Mouse (Mus musculus) heart, adult 18-20 months (tissue): ENCODE results near the gene N4bp1. TPM values are rescaled to one million over a fixed set of nuclear protein-coding genes. Genes with fewer than 3 reads are reported as not detected.
A peak's percentile ranks its signal among the peaks of the same experiment; 100 is the strongest.

Experiments used
- DNase-seq, 2 experiments: peaks; one replicate each; pipeline ENCODE4 v3.0.0; 2021 to 2022; ENCODE audit warnings: mixed read lengths in 1 of 2
- total RNA-seq, 2 experiments: library from RNA; stranded (reverse); gene quantifications; 2 replicates each; pipeline ENCODE4 v1.2.3; 2021

N4bp1 gene
- total RNA-seq, 2 experiments from 2014 or later = 16.9 to 17.0 TPM

DNA sequence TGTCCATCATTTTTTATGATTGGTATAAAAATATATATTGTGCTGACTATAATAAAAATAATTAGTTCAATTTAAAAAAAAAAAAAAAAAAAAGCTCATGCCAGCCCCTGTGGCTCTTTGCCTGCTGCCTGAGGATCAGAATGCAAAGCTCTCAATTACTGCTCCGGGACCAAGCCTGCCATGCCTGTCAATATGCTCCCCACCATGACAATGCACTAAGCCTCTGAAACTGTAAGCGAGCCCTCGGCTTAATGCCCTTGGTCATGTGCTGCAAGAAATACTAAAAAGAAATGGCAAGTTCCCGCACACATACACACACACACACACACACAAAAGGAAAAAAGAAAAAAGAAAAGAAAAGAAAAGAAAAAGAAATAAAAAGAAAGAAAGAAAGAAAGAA, 60.3 kb downstream of the N4bp1 start:
- no peak for DNase-seq

DNA sequence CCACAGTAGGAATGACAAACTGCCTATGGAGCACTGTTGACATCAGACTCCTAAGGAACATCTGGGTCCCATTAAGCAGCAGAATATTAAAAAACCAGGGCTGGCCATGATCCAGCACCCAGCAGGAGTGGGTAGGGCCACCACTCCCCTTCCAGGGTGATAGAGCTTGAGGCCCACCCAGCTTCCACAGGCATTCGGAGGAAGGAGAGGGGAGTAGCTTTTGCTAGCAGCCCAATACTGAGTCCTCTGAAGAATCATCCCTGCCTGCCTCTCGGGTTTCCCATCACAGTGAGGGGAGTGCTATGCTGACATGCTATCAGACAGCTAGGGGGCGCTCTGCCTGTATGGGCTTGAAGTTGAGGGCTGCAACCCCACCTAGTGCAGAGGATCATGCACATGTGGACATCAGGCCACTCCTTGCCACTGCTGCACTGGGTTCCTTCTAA, 64.3 kb downstream of the N4bp1 start:
- DNase-seq = peak; percentile 55 to 71

DNA sequence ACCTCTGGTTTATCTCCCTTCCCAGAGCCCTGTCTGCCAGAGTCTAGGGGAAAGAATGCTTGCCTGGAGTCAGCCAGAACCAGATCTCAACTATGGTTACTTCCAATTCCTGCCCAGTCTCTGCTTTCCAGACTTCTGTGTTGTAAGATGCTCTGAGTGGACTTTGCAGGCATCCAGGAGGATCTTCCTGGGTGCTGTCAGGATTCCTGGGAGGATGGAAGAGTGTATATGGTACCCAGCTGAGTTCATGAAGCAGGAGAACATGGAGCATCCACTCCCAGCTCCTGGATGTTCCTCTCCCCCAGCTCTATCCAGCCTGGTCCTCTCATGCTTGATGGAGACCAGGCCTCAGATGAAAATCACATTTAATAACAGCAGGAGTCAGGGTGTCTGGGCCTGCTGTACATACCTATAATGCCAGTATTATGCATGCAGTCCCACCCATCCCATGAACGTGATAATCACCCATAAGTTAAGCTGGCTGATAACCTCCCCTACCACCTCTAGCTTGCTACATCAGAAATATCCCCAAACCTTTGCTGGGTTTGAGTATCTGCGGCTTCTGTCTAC, 64.8 kb downstream of the N4bp1 start:
- DNase-seq = no peak

- DNase-seq = no peak
These were observed 65.6 kb downstream of the N4bp1 start for GRCm38 (mm10) chr8:86819426-86819825.

GRCm38 (mm10) chr8:86808990-86809960, 75.8 kb downstream of the N4bp1 start:
- no peak for DNase-seq

DNA sequence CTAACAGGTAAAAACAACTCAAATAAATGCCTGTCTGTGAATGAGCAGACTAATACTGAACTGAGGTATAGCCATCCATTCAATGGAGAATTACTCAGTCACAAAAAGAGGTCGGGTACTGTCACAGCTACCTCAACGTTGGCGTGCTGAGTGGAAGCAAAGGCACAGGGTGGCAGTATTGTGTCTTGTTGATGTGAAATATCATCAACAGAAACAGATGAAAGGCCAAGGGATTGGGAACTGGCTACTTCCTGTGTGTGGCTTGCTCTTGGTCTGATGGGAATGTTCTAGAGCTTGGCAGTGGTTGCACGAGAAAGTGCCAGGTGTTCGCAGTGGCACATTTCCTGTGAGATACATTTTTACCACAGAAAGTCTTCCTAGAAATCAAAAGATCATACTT, 76.8 kb downstream of the N4bp1 start:
- DNase-seq = no peak

DNA sequence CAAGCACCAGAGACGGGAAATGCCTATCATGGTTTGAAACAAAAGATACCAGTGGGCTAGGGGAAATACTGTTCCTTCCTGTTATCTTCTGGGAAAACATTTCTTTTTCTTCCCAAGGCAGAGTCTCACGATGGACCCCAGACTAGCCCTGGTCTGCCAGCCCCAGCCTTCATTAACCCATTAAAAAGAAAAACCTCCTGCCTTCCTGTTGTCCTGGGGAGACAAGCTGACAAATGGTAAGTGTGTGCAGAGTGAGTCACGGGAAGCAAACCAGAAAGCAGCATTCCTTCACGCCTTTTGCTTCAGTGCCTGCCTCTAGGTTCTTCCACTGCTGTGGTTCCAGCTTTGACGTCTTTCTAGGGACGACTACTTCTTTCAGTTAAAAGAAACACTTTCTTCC, 83.1 kb downstream of the N4bp1 start:
- no peak for DNase-seq

DNA sequence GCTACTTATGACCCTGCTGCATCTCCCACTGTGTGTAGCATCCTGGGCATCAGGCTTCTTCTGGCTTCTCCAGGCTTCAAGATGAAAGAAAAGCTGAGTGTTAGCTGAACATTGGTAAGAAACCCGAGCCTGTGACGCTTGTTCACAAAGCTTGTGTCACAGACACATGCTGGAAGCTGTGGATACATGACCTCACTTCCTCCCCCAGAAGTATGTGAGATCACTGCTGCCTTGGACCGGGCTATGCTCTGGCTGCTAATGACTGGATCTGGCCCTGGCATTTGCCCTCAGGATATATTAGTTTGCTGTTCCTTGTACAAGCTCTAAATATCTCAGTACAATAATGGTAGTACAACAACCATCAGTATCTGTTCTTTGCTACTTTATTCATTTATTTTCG, 84.1 kb downstream of the N4bp1 start:
- DNase-seq = no peak

- no peak for DNase-seq
These were observed 86.9 kb downstream of the N4bp1 start for GRCm38 (mm10) chr8:86798141-86798540.

- DNase-seq = no peak
These were observed 87.4 kb downstream of the N4bp1 start for GRCm38 (mm10) chr8:86797705-86798104.

DNA sequence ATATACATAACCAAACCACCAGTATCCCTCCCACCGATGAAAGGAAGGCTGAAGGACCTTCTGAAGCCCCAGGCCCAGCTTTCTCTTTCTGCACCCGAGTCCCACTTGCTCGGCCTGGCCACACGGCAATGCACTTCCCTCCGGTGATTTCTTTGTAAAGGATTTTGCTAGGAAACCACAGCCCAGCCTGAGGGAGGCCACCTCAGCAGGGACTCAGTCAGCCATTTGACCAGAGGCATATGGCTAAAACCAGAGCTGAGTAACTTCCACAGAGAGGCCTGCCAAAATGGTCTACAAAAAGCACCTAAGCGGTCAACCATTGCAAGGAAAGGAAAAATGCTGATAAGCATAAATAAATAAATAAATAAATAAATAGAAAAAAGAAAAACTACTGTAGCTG, 90.3 kb downstream of the N4bp1 start:
- no peak for DNase-seq

GRCm38 (mm10) chr8:86791542-86791941, 93.5 kb downstream of the N4bp1 start:
- no peak for DNase-seq

DNA sequence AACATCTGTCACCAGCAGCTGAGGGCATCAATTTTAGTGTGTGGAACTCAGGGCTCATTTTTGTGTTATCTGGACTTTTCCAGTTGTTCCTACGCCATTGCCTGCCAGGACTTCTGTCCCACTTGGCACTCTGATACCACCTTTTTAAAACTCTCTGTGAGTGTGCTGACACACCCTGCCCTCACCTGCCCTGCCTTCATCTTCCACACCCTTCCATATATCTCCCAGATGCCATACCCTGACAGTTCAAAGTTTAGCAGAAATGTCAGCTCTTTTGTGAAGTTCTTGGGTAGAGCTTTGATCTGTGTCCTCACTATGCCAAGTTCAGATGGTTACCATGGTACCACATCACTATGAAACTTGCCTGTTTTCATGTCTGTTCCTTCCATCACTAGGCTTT, 95.5 kb downstream of the N4bp1 start:
- DNase-seq = no peak

GRCm38 (mm10) chr8:86787891-86788420, 97.1 kb downstream of the N4bp1 start:
- peak; percentile 81 to 84 for DNase-seq

DNA sequence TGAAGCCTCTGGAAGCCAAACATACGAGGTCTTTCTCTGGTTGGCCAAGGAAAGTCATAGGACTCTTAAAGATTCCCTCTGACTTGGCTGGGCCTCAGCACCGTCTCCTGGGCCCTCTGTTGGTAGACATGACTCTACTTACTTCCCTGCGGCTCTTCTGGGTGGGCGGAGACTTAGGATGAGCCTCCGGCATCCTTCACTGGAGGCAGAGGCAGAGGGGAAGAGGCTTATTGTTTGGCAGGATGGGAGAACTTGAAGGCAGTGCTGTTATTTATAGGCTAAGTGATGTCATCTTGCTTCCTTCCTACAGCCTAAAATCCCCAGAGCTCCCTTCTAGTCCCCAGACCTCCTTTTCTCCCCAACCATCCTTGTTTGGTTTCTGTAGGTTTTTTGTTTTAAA, 98.6 kb downstream of the N4bp1 start:
- DNase-seq = peak in 1 of 2 experiments; percentile 72

- DNase-seq = no peak
These were observed 104.0 kb downstream of the N4bp1 start for GRCm38 (mm10) chr8:86781094-86781493.

- no peak for DNase-seq
These were observed 105.9 kb downstream of the N4bp1 start for GRCm38 (mm10) chr8:86779207-86779606.

- peak; percentile 31 to 52 for DNase-seq
These were observed 114.9 kb downstream of the N4bp1 start for GRCm38 (mm10) chr8:86769945-86770715.

GRCm38 (mm10) chr8:86768499-86768898, 116.6 kb downstream of the N4bp1 start:
- DNase-seq = peak; percentile 82 to 85

DNA sequence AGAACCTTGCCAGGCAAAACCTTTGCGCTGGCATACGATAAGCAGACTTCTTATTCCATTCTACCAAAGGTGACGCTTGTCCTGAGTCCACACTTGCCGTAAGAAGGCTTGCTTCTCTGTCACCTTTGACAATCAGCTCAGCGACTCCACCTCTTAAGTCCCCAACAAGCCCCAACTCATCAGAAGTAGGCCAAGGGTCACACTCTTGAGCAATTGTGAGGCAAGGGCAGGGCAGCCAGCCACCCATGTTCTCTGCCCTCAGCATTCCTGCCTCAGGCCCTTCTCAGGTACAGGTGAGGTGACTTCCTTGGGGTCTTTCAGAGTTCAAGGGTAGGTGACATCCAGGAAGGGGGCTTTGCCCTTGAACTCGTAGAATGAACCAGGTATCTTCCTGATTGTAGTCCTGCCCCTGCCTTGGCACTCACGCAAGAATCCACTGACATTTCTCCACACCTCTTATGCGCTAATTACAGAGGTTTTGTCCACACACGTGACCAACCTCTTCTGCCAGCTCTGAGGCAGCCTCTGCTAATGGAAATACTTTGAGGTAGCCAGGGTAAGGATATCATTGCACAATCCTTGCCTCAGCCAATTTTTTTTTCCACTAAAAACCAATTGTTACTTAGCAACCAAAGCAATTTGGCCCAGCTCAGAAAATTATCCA, 118.4 kb downstream of the N4bp1 start:
- DNase-seq = peak; percentile 62 to 72

DNA sequence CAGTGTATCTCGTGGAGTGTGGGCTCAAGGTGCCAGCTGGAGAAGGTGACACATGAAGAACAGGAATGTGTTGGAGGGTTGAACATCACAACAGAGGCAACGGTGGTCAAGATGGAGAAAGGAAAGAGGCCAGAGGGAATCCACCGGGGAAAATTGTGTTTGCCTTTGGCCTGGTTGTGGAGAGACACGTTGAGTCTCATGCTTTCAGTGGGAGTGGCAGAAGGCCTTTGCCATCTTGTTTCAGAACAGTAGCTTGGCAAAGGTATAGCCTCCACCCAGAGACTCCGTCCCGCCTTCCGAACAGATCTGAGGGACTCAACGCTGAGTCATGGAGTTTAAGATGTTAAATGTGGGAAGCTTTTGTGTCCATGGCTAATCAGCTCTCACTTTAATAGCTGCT, 119.4 kb downstream of the N4bp1 start:
- no peak for DNase-seq

DNA sequence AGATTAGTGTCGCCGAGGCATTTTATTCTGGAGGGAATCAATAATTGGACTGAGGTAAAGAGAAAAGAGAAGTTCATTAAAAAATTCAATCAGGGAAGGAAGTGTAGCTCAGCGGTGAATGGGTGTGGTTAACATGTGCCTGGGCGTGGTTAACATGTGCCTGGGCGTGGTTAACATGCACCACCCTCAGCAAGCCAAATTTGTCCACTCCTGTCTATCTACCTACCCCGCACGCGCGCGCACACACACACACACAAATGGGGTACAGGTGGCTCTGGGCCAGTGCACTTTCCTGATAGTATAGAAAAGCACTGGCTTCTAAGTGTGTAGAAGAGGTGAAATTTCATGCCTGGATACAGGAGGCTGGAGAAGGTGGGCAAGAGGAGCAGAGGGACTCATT, 119.9 kb downstream of the N4bp1 start:
- no peak for DNase-seq
